Mouse (Mus musculus): ENCODE measurements at regions not wholly inside any gene's neighbourhood (a gene's known extent, or its start where the extent isn't known, plus 50 kb on each side); places are given as distances from the start of the nearest gene placed in this dataset.

DNA sequence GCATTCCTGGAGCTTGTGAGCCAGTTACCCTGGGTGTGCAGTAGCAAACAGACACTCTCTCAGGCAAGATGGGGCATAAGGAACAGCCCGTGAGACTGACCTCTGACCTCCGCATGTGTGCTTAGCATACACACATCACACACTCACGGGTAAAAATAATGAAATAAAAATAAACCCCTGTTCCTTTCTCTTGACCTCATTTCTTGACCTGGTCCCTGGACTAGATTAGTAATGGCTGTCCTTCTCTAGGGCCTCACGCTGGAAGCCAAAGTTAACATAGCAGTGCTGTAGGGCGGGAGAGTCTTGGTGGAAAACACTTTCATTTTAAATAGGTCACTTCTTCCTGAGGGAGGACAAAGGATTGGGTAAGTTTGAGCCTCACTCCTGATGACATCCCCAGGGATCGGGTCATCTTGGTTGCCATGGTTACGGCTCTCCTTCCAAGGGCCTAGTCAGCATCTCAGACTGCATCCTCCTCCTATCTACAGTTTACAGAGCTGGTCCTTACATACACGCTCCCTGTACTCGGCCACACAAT, 59.4 kb upstream of the Errfi1 start:
- no peak for ATAC-seq
- Histone ChIP-seq H3K27me3 (replicated peaks; ENCODE audit: insufficient read depth, low read length) (no peaks in the 10 kb centered on the region), H3K4me1 (ENCODE audit: insufficient read depth, low read depth, low read length) (peaks cover 6% of the 10 kb centered on the region; the same call in 1 of the 2 replicates), H3K9ac (replicated peaks; ENCODE audit: low read depth) (no peak overlapping the region), H3K27ac (ENCODE audit: low read length) (no peak overlapping the region), H3K9me3 (ENCODE audit: low read length) (no peaks in the 10 kb centered on the region), H3K36me3 (ENCODE audit: insufficient read depth, low read length) (no peaks in the 10 kb centered on the region), H3K4me2 (replicated peaks; ENCODE audit: low read depth, low read length) (no peak overlapping the region), H3K4me3 (ENCODE audit: low read depth, low read length) (no peak overlapping the region)
- no peak for DNase-seq (ENCODE audit: low spot score)
- WGBS: 57% methylated on average over 9 of the region's 9 CpGs
- TF ChIP-seq EP300 (IDR thresholded peaks at IDR 0.05) (no peak), CTCF (IDR thresholded peaks at IDR 0.05) (no peak)

DNA sequence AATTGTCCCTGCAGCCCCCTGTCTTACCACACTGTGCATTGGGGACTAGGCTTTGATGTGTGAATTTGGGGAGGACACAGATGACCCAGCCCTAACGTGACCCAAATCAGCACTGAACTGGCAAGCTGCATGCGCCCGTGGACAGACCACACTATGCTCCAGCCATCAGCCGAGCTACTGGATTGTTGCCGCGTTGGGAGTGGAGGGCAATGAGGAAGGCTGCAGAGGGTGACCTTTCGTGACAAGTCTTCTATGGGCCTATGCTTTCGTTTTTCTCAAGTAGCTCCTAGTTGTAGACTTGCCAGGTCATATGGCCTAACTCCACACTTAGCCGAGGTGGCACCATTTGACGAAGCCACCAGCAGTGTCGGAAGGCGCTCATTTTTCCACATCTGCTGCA, 60.6 kb upstream of the Errfi1 start:
- H3K4me2 ChIP-seq (replicated peaks; ENCODE audit: low read depth, low read length): no peak overlapping the region
- 82% methylated on average over 12 of the region's 12 CpGs for WGBS
- DNase-seq (ENCODE audit: low spot score) (no peak), ATAC-seq (no peak)
- no peak overlapping the region for H3K4me3 ChIP-seq (ENCODE audit: low read depth, low read length)
- no peak overlapping the region for H3K9ac ChIP-seq (replicated peaks; ENCODE audit: low read depth)
- H3K27ac ChIP-seq (ENCODE audit: low read length): no peak overlapping the region
- H3K9me3 ChIP-seq (ENCODE audit: low read length): no peaks in the 10 kb centered on the region
- H3K36me3 ChIP-seq (ENCODE audit: insufficient read depth, low read length): no peaks in the 10 kb centered on the region
- TF ChIP-seq EP300 (IDR thresholded peaks at IDR 0.05) (no peak), CTCF (IDR thresholded peaks at IDR 0.05) (no peak)
- peaks cover under 1% of the 10 kb centered on the region; the same call in 1 of the 2 replicates for H3K4me1 ChIP-seq (ENCODE audit: insufficient read depth, low read depth, low read length)
- H3K27me3 ChIP-seq (replicated peaks; ENCODE audit: insufficient read depth, low read length): no peaks in the 10 kb centered on the region

DNA sequence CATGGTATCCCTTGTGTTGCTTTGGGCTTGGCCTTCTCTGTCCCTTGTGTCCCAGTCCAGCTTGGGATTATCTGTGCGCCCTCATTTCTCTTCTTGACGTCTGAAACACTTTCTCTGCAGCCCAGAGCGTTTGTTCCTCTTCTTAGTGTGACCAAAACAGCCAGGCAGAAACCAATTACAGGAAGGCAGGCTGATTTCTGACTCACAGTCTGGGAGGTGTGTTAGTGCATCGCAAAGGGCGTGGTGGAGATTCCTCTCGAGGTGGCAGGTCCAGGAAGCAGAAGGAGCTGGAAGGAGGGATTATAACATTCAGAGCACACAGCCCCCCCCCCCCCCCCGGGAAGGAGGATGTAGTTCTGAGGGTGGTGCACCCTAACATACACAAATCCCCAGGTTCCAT, 64.6 kb upstream of the Errfi1 start:
- Histone ChIP-seq H3K27me3 (replicated peaks; ENCODE audit: insufficient read depth, low read length) (no peaks in the 10 kb centered on the region), H3K9me3 (ENCODE audit: low read length) (no peaks in the 10 kb centered on the region), H3K36me3 (ENCODE audit: insufficient read depth, low read length) (no peaks in the 10 kb centered on the region), H3K27ac (ENCODE audit: low read length) (peak overlapping the region; percentile 66), H3K4me2 (replicated peaks; ENCODE audit: low read depth, low read length) (no peak overlapping the region), H3K4me3 (ENCODE audit: low read depth, low read length) (no peak overlapping the region), H3K9ac (replicated peaks; ENCODE audit: low read depth) (no peak overlapping the region), H3K4me1 (ENCODE audit: insufficient read depth, low read depth, low read length) (0 out of 2 replicates have a peak, but pooled peaks cover 9% of the 10 kb centered on the region)
- 40% methylated on average over 7 of the region's 7 CpGs for WGBS
- TF ChIP-seq EP300 (IDR thresholded peaks at IDR 0.05) (0 out of 2 replicates have a peak, but pooled peaks have one; percentile 6), CTCF (IDR thresholded peaks at IDR 0.05) (no peak)
- ATAC-seq: peak; percentile 16; the same call in 1 of the 2 replicates
- peak; percentile 77 for DNase-seq (ENCODE audit: low spot score)

DNA sequence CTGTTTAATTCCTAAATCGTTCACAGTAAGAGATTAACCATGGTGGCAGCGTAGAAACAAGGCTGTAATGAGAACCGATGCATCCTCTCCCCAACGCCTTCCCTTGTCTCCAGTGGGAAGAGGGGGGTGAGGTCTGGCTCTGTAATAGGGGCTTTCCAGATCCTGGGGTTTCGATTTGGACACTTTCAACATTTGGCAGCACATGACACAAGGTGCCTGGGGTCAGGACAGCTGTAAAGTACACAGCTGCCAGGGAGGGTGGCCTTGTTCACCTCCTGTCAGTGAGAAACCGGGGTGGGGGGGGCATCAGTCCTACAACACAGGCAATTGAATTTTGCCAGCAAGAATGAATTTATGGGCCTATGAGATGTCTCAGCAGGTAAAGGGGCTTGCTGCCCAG, 66.6 kb upstream of the Errfi1 start:
- Histone ChIP-seq H3K4me3 (ENCODE audit: low read depth, low read length) (no peak overlapping the region), H3K9ac (replicated peaks; ENCODE audit: low read depth) (no peak overlapping the region), H3K9me3 (ENCODE audit: low read length) (no peaks in the 10 kb centered on the region), H3K27me3 (replicated peaks; ENCODE audit: insufficient read depth, low read length) (no peaks in the 10 kb centered on the region), H3K27ac (ENCODE audit: low read length) (peak overlapping the region; percentile 70), H3K36me3 (ENCODE audit: insufficient read depth, low read length) (no peaks in the 10 kb centered on the region), H3K4me2 (replicated peaks; ENCODE audit: low read depth, low read length) (no peak overlapping the region), H3K4me1 (ENCODE audit: insufficient read depth, low read depth, low read length) (peaks cover 9% of the 10 kb centered on the region; the same call in 1 of the 2 replicates)
- TF ChIP-seq EP300 (IDR thresholded peaks at IDR 0.05) (peak; percentile 29; the same call in 1 of the 2 replicates), CTCF (IDR thresholded peaks at IDR 0.05) (no peak)
- 39% methylated on average over 6 of the region's 6 CpGs for WGBS
- DNase-seq (ENCODE audit: low spot score) (peak; percentile 67), ATAC-seq (0 out of 2 replicates have a peak, but pooled peaks have one; percentile 7)

DNA sequence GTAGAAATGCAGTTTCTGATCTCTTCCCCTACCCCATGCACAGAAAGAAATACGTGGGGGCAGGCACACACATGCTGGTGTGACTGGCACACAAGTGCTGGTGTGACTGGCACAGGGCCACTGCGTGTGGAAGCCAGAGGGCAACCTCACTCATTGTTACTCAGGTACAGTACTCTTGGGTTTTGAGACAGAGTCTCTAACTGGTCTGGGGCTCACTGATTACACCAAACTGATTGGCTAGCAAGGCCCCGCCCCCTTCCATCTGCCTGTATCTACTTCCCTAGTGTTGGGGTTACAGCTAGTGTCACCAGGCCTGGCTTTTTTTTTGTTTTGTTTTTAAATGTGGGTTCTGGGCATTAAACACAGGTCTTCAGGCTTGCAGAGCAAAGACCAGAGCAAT, 67.1 kb upstream of the Errfi1 start:
- TF ChIP-seq CTCF (IDR thresholded peaks at IDR 0.05) (no peak), EP300 (IDR thresholded peaks at IDR 0.05) (no peak)
- Histone ChIP-seq H3K4me1 (ENCODE audit: insufficient read depth, low read depth, low read length) (peaks cover 13% of the 10 kb centered on the region; the same call in 1 of the 2 replicates), H3K4me2 (replicated peaks; ENCODE audit: low read depth, low read length) (no peak overlapping the region), H3K4me3 (ENCODE audit: low read depth, low read length) (no peak overlapping the region), H3K27ac (ENCODE audit: low read length) (peak overlapping the region; percentile 70), H3K9me3 (ENCODE audit: low read length) (no peaks in the 10 kb centered on the region), H3K36me3 (ENCODE audit: insufficient read depth, low read length) (no peaks in the 10 kb centered on the region), H3K9ac (replicated peaks; ENCODE audit: low read depth) (no peak overlapping the region), H3K27me3 (replicated peaks; ENCODE audit: insufficient read depth, low read length) (no peaks in the 10 kb centered on the region)
- ATAC-seq: no peak
- WGBS: 77% methylated on average over 3 of the region's 3 CpGs
- DNase-seq (ENCODE audit: low spot score): no peak

DNA sequence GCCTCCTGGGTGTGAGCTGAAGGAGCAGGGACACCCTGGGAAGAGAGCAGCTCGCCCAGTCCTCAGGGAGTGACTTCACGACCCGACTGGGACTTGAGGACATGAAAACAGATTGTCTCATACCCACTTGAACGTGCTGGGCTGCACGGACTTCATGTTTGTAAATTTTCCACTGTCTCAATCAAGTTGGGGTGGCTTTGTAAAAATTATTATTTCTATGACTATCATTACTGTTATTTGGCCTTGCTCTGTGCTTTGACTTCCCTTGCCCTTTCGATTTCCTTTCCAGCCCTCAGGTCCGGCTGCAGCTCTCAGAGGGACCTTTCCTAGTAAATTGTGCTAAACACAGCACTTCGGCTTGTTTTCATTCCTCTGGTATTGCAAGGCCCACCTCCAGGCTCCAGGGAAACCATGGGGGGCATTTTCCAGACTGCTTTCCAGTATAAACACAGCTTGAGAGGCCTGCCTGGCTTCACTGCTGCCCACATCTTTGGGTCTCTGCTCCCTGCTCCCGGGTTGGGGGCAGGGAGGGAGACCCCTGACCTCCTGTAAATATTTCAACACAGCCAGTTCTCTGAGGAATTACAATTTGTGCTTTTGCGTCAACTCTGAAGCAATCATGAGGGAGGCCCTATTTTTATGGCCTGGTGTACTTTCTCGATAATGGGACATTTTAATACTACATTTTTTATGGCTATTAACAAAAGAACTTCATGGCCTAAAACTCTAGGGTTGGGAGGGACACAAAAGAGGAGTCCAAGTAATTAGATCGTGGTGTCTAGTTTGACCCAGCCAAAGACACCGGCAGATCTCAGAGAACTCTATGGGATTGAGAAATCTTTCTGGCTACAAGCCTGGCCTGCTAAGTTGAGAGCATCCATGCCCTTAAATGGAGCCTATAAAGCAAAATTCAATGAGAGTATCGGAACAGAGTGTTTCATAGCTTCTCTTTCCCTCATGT, 68.9 kb upstream of the Errfi1 start:
- Histone ChIP-seq H3K27ac (ENCODE audit: low read length) (peak overlapping the region; percentile 88), H3K36me3 (ENCODE audit: insufficient read depth, low read length) (no peaks in the 10 kb centered on the region), H3K4me3 (ENCODE audit: low read depth, low read length) (no peak overlapping the region), H3K4me1 (ENCODE audit: insufficient read depth, low read depth, low read length) (peaks cover 21% of the 10 kb centered on the region; the same call in 1 of the 2 replicates), H3K27me3 (replicated peaks; ENCODE audit: insufficient read depth, low read length) (no peaks in the 10 kb centered on the region), H3K9ac (replicated peaks; ENCODE audit: low read depth) (no peak overlapping the region), H3K4me2 (replicated peaks; ENCODE audit: low read depth, low read length) (no peak overlapping the region), H3K9me3 (ENCODE audit: low read length) (no peaks in the 10 kb centered on the region)
- TF ChIP-seq CTCF (IDR thresholded peaks at IDR 0.05) (no peak), EP300 (IDR thresholded peaks at IDR 0.05) (peak; percentile 97)
- ATAC-seq: peak; percentile 70
- peak; percentile 93 for DNase-seq (ENCODE audit: low spot score)
- WGBS: 25% methylated on average over 14 of the region's 14 CpGs

Data from lung, postnatal 0 days (tissue).